Mouse (Mus musculus): ENCODE results near the gene Memo1.

The Memo1 gene

DNA sequence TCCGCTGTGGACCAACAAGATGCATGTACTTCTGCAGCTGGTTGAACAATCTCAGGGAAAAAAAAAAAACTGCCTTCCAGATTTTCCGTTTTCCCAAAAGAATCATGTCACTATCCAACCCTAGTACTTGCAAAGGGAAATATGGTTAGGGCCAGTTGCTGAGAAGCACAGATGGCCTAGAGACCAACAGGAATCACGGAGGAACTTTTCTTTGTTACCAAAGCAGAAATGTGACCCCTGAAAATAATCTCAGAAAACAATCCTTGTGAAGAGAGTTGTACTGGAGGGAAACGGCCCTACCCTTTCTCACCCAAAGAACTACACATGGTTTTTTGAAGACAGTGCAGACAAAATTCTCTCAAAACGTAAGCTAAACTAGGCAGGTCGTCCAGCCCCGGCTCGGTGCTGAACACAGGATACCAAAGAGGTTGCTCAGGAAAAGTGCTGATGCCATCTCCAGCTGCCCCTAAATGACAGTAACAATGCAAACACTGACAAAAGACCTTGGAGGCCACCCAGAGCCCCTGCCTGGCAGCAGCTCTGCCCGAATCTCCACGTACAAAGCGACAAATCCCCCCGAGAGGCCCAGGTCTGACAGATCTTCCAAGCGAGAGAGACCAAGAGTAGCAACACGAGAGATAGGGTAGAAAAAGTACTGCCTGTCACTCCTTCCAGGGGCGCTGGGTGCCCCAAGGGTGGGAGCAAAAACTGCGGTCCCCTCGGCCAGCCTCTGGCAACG, 1.5 kb downstream of the Memo1 start:
- peak; percentile 46 to 56 for DNase-seq

DNA sequence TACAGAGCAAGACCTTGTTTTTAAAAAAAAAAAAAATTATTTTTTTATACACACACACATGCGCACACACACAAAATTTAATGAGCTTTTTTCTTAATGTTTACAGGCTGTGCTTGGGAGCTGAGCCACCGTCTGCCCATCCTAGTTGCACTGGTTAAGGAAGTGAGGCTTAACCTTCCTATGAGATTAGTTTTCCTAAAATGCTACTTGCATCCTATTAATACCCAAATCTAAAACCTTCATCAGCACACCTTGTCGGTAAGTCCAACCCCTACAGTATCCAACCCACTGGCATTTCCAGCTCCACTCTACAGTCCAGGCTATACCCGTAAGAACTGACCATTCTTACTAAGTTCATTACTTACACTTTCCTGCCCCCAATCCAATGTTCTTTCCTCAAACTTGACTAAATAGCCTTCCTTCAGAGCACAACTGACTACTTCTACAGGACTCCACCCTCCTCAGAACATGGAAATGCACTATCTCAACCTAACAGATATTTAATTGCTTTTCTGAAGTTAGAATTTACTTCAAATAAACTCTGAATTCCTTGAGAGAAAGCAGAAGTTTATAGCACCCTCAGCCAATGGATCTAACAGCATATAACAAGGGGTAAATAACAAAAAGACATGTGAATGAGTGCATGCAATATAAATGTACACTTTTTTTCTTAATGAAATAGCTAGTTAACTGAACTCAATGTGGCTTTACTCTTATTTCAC, 3.5 kb downstream of the Memo1 start:
- DNase-seq = no peak

DNA sequence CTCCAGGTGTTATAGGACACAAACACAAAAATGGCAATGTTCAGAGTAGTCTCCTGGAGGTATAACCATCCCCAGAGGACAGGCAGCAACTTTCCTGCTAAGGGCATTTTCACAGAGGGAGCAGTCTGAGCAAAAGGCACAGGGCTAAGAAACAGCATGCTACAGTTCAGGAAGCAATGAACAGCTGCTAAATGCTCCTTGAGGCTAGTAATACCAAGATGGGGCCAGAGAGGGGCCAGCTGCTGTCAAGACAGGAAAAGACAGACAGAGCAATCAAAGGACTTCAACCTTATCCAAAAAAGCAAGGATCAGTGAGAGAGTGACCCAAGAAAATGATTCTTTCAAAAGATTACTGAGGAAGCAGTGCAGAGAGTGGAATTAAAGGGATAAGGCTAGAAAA, 4.5 kb downstream of the Memo1 start:
- no peak for DNase-seq

DNA sequence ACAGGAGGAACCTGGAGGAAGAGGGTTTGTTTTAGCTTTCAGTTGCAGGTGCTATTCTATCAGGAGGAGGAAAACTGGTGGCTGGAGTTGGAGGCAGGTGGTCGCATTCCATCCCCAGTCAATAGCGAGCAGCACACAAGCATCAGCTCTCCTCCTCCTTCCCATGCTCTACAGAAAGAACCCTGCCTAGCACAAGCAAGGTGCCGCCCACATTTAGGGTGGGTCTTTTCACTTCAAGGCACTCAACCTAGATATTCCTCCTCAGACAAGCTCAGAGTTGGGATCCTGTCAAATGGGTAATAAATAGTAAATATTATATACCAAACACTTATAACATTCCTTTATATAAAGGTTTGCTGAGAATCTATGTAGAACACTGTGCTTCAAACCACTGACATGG, 5.1 kb downstream of the Memo1 start:
- no peak for DNase-seq

DNA sequence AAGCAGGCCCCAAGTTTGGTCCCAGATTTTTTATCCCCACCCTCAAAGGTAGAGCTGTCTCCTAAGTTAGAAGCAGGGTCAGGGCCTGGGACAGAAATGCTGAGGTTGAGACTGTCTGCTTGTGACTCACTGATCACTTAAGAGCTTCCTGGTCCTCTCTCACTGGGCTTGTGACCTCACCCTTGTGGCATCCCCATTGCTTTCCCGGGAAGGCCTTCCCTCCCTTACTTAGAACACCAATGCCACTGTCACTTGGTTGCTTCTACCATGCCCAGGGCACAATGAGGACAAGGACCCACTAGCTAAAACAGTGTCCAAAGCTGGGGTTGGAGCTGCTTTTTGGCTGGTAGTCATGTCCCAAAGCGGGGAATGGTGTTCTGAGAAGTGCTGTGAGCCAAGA, 6.7 kb downstream of the Memo1 start:
- DNase-seq = no peak

DNA sequence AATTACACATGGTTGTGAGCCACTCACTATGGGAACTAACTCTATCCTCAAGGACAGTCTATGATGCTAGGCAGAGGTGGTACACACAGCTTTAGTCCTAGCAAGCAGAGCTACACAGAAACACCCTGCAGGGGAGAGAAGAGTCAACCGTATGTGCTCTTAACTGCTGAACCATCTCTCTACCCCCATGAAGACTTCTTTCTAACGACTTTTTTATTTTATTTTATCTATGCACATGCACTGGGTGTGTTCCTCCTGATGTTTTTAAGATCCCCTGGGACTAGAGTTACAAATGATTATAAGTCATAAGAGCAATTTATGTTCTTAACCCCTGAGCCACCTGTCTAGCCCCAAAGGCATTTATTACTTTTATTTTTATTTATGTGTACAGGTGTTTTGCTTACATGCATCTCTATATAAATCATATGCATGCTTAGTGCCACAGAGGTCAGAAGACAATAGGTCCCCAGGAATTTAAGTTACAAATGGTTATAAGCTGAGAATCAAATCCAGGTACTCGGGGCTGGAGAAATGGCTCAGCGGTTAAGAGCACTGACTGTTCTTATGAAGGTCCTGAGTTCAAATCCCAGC, 9.1 kb downstream of the Memo1 start:
- DNase-seq = no peak

DNA sequence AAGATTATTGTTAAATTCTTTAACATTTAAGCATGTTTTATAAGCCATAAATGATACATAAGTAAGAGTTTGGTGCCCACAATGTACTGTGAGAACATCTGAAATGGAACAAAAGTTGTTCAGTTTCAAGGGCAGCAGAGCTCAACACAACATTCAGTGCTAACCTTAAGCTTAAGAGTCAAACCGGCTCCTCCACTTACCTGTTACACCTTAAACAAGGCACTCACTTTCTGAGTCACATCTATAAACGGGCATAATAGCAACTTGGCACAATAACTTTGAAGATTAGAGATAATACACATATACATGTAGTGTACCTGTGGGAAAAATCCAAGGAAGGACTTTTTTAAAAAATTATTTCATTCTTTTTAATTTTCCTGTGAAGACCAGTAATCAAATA, 9.6 kb downstream of the Memo1 start:
- no peak for DNase-seq

DNA sequence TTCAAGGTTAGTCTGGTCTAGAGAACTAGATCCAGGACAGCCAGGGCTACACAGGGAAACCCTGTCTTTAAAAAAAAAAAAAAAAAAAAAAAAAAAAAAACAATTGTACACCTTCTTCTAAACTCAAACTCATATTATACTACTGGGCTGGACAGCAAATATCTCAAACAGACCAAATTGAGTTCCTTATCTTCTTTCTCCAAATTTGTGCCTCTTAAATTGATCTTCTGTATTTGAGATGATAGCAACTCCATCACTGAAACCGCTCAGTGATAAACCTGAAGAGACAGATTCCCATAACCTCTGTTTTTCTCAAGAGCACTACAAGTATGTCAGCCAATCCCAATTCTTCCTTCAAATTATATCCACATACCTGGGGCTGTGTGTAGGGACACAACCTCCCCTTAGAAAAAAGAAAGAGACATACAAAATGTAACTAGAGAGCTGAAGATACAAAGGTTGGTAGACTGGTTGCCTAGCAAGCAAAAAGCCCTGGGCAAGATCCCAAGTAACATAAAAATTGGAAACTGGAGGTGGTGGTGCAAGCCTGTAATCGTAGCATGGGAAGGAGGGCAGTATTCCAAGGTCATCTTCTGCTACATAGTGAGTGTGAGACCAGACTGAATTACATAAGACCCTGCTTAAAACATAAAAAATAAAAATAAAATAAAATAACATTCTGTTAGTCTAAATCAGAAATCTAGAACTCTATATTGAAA, 10.8 kb downstream of the Memo1 start:
- DNase-seq = no peak

DNA sequence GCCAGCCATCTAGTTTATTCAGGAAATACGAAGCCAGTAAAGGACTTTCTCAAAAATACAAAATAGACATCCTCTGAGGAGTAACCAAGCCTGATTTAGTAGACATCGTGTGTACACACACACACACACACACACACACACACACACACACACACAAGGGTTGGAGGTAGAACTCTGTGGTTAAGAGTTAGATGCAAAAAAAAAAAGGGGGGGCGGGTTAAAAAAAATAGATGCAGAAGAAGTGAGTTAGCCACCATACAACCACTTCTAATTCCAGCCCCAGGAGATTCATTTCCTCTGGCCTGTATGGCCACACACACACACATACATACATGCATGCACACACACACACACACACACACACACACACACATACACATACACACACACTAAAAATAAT, 13.3 kb downstream of the Memo1 start:
- no peak for DNase-seq

DNA sequence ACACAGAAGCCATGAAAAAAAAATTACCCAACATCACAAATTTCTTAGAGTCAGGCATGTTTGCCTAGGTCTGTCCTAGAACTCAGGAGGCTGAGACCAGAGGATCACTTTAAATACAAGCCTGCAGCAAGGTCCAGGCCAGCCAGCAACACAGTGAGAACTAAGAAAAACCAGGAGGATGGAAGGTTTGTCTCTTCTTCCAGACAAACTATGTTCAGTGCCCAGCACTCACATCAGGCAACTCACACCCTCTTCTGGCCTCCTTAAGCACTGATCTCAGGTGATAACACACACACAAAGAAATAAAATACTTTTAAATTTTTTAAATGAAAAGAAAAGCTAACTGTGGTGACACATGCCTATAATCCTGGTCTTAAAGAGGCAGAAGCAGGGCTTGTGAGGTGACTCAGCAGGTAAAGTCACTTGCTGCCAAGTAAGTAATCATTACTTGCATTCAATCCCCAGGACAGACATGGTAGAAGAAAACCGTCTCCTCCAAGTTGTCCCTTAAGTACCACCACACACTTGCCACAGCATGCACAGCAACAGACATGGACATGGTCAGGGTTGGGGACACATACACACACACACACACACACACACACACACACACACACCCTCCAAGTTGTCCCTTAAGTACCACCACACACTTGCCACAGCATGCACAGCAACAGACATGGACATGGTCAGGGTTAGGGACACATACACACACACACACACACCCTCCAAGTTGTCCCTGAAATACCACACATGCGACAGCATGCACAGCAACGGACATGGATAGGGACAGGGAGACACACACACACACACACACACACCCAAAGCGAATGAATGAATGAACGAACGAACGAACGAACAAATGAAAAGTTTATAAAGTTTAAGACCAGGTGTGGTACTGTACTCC, 16.1 kb downstream of the Memo1 start:
- DNase-seq = no peak

DNA sequence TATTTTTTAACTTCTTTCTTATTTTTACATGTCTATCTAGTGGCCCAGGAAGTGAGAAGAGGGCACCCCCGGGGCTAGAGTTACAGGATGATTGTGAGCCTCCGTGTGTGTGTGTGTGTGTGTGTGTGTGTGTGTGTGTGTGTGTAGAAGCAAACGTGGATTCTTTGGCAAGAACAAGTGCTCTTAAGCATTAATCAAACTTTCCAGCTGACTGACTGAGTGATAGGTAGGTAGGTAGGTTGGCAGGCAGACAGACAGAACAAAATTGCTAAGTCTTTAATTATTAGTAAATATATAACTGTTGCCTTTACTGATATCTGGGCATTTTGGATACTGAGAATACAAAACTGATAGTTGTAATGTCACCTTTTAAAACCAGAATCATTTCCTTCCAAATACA, 20.9 kb downstream of the Memo1 start:
- no peak for DNase-seq

DNA sequence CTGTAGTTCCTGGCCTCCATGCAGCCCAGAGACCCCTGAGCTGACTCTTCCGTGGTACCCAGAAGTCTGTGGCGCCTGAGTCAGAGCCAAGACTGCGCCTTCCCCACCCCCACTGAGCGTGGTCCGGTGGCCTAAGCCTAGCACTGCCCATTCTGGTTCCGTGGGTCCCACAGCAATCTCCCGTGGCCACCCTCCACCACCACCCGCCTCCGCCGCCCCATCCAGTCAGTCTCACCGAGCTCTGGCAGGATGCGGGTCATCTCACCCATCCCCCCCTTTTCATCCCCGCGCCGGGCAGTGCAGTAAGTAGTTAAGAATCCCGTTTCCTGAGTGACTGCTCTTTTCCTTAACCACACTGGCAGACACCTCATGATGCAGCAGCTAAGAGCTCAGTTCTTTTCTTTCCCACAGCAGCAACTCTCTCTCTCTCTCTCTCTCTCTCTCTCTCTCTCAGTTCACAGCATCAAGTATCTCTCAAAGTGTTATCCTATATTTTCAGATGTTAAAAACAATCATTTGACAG, 22.6 kb downstream of the Memo1 start:
- DNase-seq = no peak

DNA sequence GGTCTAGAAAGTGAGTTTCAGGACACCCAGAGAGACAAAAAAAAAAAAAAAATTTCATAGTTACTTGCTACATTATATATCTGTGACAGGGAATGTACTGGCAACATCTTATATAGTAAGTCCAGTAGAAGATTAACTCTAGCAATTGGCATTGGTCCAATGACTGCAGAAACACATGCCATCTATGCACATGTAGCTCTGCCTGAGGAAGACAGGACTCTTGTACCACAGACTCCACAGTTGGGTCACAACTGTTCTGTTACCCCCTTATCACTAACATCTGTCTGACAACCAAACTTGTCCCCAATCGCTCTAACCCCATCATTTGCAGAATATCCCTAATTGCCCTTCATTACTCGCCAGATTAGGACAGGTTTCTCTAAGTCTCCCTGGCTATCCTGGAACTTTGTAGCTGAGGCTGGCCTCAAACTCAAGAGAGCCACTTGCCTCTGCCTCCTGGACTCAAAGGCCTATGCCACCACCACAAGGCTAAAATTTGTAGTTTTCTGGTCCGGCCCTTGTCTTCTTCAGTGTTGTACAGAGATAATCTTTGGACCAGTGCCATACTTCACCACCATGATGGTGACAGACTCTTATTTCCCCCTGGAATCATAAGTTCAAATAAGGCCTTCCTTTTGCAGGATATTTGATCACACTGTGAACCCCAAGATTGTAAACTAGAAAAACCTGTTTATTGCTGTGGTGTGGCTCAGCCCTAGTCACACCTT, 23.6 kb downstream of the Memo1 start:
- no peak for DNase-seq

DNA sequence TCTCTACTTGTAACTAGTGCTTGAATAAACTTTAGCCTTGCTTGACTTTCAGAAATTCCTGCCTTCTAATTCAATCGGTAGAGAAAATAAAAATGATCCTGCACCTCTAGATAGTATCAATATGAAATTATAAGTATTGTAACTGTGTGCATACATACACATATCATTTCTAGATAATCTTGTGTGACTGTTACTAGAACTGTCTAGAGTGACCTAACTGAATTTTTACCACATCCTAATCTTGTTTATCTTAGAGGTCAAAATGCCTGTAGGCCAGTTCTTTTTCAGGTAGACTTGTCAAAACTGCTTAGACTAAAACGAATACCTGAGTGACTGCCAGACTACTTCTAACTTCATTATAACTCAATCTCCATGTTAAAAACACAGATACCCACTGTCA, 25.1 kb downstream of the Memo1 start:
- no peak for DNase-seq

DNA sequence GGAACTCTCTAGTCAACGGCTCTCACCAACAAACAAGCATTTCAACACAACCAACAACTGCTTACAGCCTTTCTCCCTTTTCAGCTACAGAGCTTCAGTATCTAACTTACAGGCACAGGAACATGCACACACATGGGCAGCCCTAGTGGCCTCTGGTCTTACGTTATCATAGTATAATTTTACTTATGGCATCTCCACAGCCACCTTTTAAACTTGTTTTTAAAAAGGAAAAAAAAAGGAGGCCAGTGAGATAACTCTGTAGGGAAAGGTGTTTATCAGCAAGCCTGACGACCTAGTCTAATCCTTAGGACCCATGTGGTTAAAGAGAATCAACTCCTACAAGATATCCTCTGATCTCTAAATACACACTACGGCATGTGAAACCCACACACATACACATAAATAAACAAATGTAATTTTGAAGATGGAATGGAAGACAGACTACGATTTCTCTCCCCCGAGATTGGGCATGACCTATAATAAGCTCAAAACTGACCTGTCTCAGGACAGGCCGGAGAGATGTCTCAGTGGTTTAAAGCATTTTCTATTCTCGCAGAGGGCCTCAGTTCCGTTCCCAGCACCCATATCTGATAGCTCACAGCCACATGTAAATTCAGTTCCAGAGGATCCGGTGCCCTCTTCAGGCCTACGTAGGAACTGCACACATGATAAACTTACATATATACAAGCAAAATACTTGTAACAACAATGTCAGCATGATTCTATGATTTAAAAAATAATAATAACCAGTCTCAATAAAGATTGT, 27.7 kb downstream of the Memo1 start:
- DNase-seq = peak; percentile 29 to 35

DNA sequence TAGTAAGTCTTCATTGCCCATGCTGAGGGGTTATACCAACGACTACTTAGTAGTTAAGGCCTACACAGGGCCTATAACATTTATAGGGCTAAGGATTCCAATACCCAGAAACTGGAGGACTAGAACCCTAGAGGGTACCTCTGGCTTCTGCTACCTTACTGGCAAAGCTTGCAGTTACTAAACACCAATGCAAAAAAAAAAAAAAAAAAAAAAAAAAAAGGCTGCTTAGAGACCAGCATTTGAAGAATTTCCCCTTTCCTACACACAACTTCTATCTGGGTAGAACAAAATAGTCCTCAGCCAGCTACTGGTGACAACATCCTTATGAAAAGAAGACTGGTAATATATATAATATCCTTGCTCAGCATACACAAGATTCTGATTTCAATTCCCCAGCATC, 29.7 kb downstream of the Memo1 start:
- DNase-seq = no peak

DNA sequence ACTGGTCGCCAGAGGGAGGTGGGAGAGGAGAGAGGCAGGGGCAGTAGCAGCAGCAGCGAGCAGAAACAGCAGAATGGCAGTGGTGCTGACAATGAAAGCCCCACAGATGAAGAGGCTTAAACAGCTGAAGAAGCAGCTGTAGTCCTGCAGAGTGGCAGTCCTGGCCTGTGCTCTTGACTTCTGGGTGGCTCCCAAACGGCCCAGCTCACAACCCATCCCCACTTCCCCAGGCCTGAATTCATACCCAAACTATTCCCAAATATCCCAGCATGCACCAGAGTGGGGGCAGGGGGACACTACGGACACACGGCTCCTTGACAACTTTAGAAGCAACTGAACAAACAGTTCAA, 30.2 kb downstream of the Memo1 start:
- DNase-seq = no peak

DNA sequence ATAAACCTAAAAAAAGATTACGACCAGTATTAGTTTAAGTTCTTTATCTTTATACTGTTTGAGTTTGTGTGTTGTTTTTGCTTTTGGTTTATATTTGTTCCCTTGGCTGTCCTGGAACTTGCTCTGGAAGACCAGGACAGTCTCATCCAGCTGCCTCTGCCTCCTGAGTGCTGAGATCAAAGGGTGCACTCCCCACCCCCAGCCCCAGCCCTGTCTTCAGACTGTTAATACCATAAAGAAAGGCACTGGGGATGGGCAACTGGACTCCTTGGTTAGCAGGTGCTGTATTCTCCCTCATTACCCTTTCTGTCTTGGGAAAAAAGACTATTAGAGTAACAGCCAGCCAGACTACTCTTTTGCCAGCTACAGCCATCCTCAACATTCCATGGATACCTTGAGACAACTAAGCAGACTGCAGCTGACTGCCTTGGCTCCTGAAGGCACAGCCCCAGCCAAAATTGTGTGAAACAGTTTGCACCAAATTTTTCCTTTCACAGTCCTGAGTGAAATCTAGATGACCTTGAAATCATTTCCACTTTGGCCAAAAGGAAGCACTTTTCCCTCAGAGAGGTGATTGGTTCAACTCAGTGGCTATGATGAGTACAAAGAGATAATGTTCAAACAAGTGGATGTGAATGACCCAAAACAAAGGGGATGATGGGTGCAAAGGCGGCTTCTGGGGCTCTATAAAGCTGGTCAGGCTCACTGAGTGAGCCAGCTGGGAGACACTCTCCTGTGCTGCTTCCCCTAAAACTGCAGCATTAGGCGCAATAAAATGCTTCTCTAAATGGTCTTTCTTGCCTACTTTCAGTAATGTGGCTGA, 30.8 kb downstream of the Memo1 start:
- no peak for DNase-seq

DNA sequence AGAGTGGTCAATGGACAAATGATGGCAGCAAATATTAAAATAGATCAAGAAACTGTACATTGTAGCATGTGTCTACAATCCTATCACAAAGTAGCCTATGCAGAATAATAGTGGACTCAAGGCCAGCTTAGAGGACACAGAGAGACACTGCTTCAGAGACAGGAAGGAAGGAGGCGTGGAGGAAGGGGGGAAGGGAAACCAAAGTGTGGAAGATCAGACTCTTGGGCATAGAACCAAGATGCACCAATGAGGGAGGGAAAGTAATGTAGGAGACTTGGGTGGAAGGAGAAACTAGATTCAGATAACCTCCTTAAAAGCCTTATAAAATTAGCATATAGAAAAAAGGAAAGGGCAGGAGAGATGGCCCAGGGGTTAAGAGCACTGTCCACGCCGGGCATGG, 32.9 kb downstream of the Memo1 start:
- peak; percentile 12 to 22 for DNase-seq

DNA sequence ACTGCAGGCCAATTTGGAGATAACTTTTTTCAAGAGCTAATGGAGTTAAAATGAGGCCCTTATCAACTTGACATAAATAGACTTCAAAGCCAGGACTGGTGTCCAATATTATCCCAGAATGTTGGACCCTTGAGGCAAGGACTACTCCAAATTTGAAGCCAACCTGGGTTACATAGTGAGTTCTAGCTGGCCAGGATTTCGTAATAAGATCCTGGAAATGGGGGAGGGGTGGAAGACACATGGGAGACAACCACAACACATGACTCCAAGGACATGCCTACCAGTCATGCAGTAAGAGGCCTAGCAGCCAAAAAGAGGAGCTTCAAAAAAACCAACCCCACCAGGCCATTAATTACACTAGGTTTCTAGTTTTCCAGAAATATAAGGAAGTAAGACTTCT, 50.0 kb downstream of the Memo1 start:
- DNase-seq = no peak

All from B cell, adult 2 months (primary cell).